In genomic region chr7:105513845-105514291, GRCm38 (mm10) we compare ENCODE assay signal across 17 mouse cellular contexts. TPM values are rescaled to one million over a fixed set of nuclear protein-coding genes. Genes with fewer than 3 reads are reported as not detected.
DNase-seq lines count a peak whose midpoint lies in the region; ATAC-seq and TF ChIP-seq lines count a peak whose summit lies in the region.
"Had no signal": no experiment of that assay in that cellular context is flagged by ENCODE, and none has a peak within 500 bp of the region (broad histone marks: within the 10 kb centered on the region; RNA-seq: fewer than 3 reads in every experiment).

No protein-coding gene starts in this region.

- no peak overlapping the region for H3K4me2 ChIP-seq in forebrain, embryonic 15.5 days (replicated peaks)
- no peak overlapping the region for H3K4me2 ChIP-seq in midbrain, embryonic 15.5 days
- H3K4me2 ChIP-seq: heart, embryonic 11.5 days; lung, embryonic 14.5 days had no signal

- H3K36me3 ChIP-seq in forebrain, embryonic 15.5 days, result no peaks in the 10 kb centered on the region
- H3K36me3 ChIP-seq in forebrain, embryonic 10.5 days (replicated peaks), result no peaks in the 10 kb centered on the region
- no peaks in the 10 kb centered on the region for H3K36me3 ChIP-seq in midbrain, embryonic 15.5 days (replicated peaks)
- H3K36me3 ChIP-seq in kidney, adult 2 months (ENCODE audit: control insufficient read depth, insufficient read depth, low read length), result no peaks in the 10 kb centered on the region
- H3K36me3 ChIP-seq: embryonic facial prominence, embryonic 10.5 days had no signal

- H3K4me3 ChIP-seq in forebrain, embryonic 15.5 days, result no peak overlapping the region
- no peak overlapping the region for H3K4me3 ChIP-seq in forebrain, embryonic 10.5 days
- no peak overlapping the region for H3K4me3 ChIP-seq in midbrain, embryonic 15.5 days
- H3K4me3 ChIP-seq in kidney, adult 2 months (ENCODE audit: insufficient read depth, low read depth, low read length), result no peak overlapping the region
- H3K4me3 ChIP-seq: embryonic facial prominence, embryonic 10.5 days; layer of hippocampus, adult 2 months had no signal

- H3K27me3 ChIP-seq in forebrain, embryonic 15.5 days, result no peaks in the 10 kb centered on the region
- H3K27me3 ChIP-seq in forebrain, embryonic 10.5 days (ENCODE audit: poor library complexity, severe bottlenecking), result peaks cover 10% of the 10 kb centered on the region
- no peaks in the 10 kb centered on the region for H3K27me3 ChIP-seq in midbrain, embryonic 15.5 days (replicated peaks)
- H3K27me3 ChIP-seq in kidney, adult 2 months (replicated peaks; ENCODE audit: control insufficient read depth, insufficient read depth, low read length), result no peaks in the 10 kb centered on the region

- peak; percentile 74 for ATAC-seq in forebrain, embryonic 15.5 days (replicated peaks)
- peak; percentile 94 for ATAC-seq in midbrain, embryonic 15.5 days (replicated peaks)

- no peak overlapping the region for H3K27ac ChIP-seq in forebrain, embryonic 15.5 days (replicated peaks)
- H3K27ac ChIP-seq in forebrain, embryonic 10.5 days, result no peak overlapping the region
- H3K27ac ChIP-seq in midbrain, embryonic 15.5 days, result 0 out of 2 replicates have a peak overlapping the region, but pooled peaks have one; percentile 48
- no peak overlapping the region for H3K27ac ChIP-seq in kidney, adult 2 months (ENCODE audit: insufficient read depth, low read depth, low read length)
- H3K27ac ChIP-seq: embryonic facial prominence, embryonic 10.5 days; layer of hippocampus, adult 2 months had no signal

- no peaks in the 10 kb centered on the region for H3K9me3 ChIP-seq in forebrain, embryonic 15.5 days
- no peaks in the 10 kb centered on the region for H3K9me3 ChIP-seq in forebrain, embryonic 10.5 days
- H3K9me3 ChIP-seq in midbrain, embryonic 15.5 days, result no peaks in the 10 kb centered on the region
- H3K9me3 ChIP-seq: embryonic facial prominence, embryonic 10.5 days had no signal

- 0 out of 2 replicates have a peak, but pooled peaks cover 13% of the 10 kb centered on the region for H3K4me1 ChIP-seq in forebrain, embryonic 15.5 days
- peaks cover 7% of the 10 kb centered on the region for H3K4me1 ChIP-seq in forebrain, embryonic 10.5 days
- peaks cover 14% of the 10 kb centered on the region for H3K4me1 ChIP-seq in midbrain, embryonic 15.5 days
- peaks cover 5% of the 10 kb centered on the region; the same call in 1 of the 2 replicates for H3K4me1 ChIP-seq in kidney, adult 2 months (ENCODE audit: control insufficient read depth, insufficient read depth, low read length)

- TF ChIP-seq CTCF in kidney, adult 2 months (conservative IDR thresholded peaks at IDR 0.05; ENCODE audit: insufficient read depth, insufficient read length, low read depth, low read length), result no peak

- no peak overlapping the region for H3K9ac ChIP-seq in forebrain, embryonic 15.5 days (replicated peaks)
- no peak overlapping the region for H3K9ac ChIP-seq in midbrain, embryonic 15.5 days
- H3K9ac ChIP-seq: lung, embryonic 14.5 days had no signal

- no peak for DNase-seq in forebrain, embryonic 10.5 days (ENCODE audit: extremely low spot score, low spot score)
- peak; percentile 64 for DNase-seq in 3T3-L1 (ENCODE audit: low read depth, low spot score)
- DNase-seq in embryo, embryonic 10.5 days (ENCODE audit: low spot score), result peak; percentile 5
- no peak for DNase-seq in thymus, adult 18-20 months
- no peak for DNase-seq in cerebellum, postnatal 36 days
- DNase-seq in kidney, adult 2 months, result no peak
- DNase-seq: adrenal gland, postnatal 10 days; gastrocnemius, postnatal 36 days; heart, postnatal 36 days; liver; lung, embryonic 14.5 days; right cerebral cortex, postnatal 25 days had no signal

- no peak for TF ChIP-seq POLR2A in kidney, adult 2 months (IDR thresholded peaks at IDR 0.05; ENCODE audit: low read depth, low read length)

- whole genome bisulfite sequencing in forebrain, embryonic 15.5 days, result 47% methylated on average over 5 of the region's 5 CpGs
- 67% methylated on average over 5 of the region's 5 CpGs for WGBS in forebrain, embryonic 10.5 days
- 42% methylated on average over 5 of the region's 5 CpGs for WGBS in midbrain, embryonic 15.5 days
- 64% methylated on average over 5 of the region's 5 CpGs for WGBS in kidney, adult 2 months

RNA-seq across cellular contexts. Expression of gene Cavin3, which starts 31.8 kb away (rescaled TPM):
- 24.2 and 25.5 TPM in 2 replicates for polyA plus RNA-seq in forebrain, embryonic 15.5 days (2015; fragmentation: Nextera tagmentation; extraction: Ambion mirVana)
- polyA plus RNA-seq in forebrain, embryonic 10.5 days (2016; fragmentation: Nextera tagmentation; extraction: Ambion mirVana), result 16.9 and 17.8 TPM in 2 replicates
- 27.1 and 33.1 TPM in 2 replicates for polyA plus RNA-seq in midbrain, embryonic 15.5 days (2015; fragmentation: Nextera tagmentation; extraction: Ambion mirVana)
- polyA plus RNA-seq in kidney, adult 2 months (2012; rRNA removed), result 21.4 and 27.9 TPM in 2 replicates

RNA-seq across cellular contexts. Expression of gene Smpd1, which starts 40.3 kb away (rescaled TPM):
- 65.5 and 69.8 TPM in 2 replicates for polyA plus RNA-seq in forebrain, embryonic 15.5 days (2015; fragmentation: Nextera tagmentation; extraction: Ambion mirVana)
- 29.0 and 29.7 TPM in 2 replicates for polyA plus RNA-seq in forebrain, embryonic 10.5 days (2016; fragmentation: Nextera tagmentation; extraction: Ambion mirVana)
- 93.0 and 94.6 TPM in 2 replicates for polyA plus RNA-seq in midbrain, embryonic 15.5 days (2015; fragmentation: Nextera tagmentation; extraction: Ambion mirVana)
- 109 and 144 TPM in 2 replicates for polyA plus RNA-seq in kidney, adult 2 months (2012; rRNA removed)

Comparison
In these comparisons a context has a peak if more than half of its experiments do, and no peak if none do; other contexts are left out.
1. DNase-seq: peak in 3T3-L1 (single experiment) and embryo, embryonic 10.5 days (single experiment); none in forebrain, embryonic 10.5 days (single experiment), thymus, adult 18-20 months (0 of 2), cerebellum, postnatal 36 days (0 of 2) and kidney, adult 2 months (single experiment).